Mouse (Mus musculus) gastrocnemius, adult 18-20 months (tissue): Measurements from ENCODE around the gene Cog4. TPM values are rescaled to one million over a fixed set of nuclear protein-coding genes. Genes with fewer than 3 reads are reported as not detected.
"Not testable (repeated sequence)": the region's sequence is repeated elsewhere in the genome, so short reads cannot be mapped to it uniquely, and the experiment has no call there.

Experiments
- DNase-seq: peaks from one replicate; pipeline ENCODE4 v3.0.0; 2021; ENCODE audit warnings: low spot score
- total RNA-seq, 2 experiments: library from RNA; stranded (reverse); gene quantifications; 2 replicates each; pipeline ENCODE4 v1.2.3; 2021

The Cog4 gene
- total RNA-seq, 2 experiments from 2014 or later: 63.7 to 63.8 TPM

GRCm38 (mm10) chr8:110824861-110825260, 21.5 kb upstream of the Cog4 start:
- DNase-seq: no peak

GRCm38 (mm10) chr8:110828511-110828910, 17.9 kb upstream of the Cog4 start:
- DNase-seq: no peak

GRCm38 (mm10) chr8:110831956-110832355, 14.4 kb upstream of the Cog4 start:
- DNase-seq: no peak

- no peak for DNase-seq
Measured at GRCm38 (mm10) chr8:110842012-110842574, 4.3 kb upstream of the Cog4 start.

GRCm38 (mm10) chr8:110843207-110843606, 3.2 kb upstream of the Cog4 start:
- no peak for DNase-seq

GRCm38 (mm10) chr8:110844941-110845340, 1.5 kb upstream of the Cog4 start:
- no peak for DNase-seq

- no peak for DNase-seq
Measured at GRCm38 (mm10) chr8:110845821-110846404, 487 bp upstream of the Cog4 start.

GRCm38 (mm10) chr8:110847171-110847549, 760 bp downstream of the Cog4 start:
- DNase-seq: no peak

- no peak for DNase-seq
Measured at GRCm38 (mm10) chr8:110847645-110848495, 1.5 kb downstream of the Cog4 start.

- no peak for DNase-seq
Measured at GRCm38 (mm10) chr8:110851186-110851585, 4.8 kb downstream of the Cog4 start.

- not testable (repeated sequence) for DNase-seq
Measured at GRCm38 (mm10) chr8:110856073-110856472, 9.7 kb downstream of the Cog4 start.

- DNase-seq: no peak
Measured at GRCm38 (mm10) chr8:110856760-110857461, 10.5 kb downstream of the Cog4 start.

- DNase-seq: no peak
Measured at GRCm38 (mm10) chr8:110859651-110860501, 13.5 kb downstream of the Cog4 start.

- DNase-seq: not testable (repeated sequence)
Measured at GRCm38 (mm10) chr8:110861347-110862025, 15.1 kb downstream of the Cog4 start.

GRCm38 (mm10) chr8:110870501-110870900, 24.1 kb downstream of the Cog4 start:
- DNase-seq: peak; percentile 52

GRCm38 (mm10) chr8:110877862-110878261, 31.5 kb downstream of the Cog4 start:
- DNase-seq: no peak

GRCm38 (mm10) chr8:110881741-110882310, 35.4 kb downstream of the Cog4 start:
- no peak for DNase-seq

GRCm38 (mm10) chr8:110883824-110884223, 37.4 kb downstream of the Cog4 start:
- no peak for DNase-seq

- DNase-seq: no peak
Measured at GRCm38 (mm10) chr8:110886634-110887033, 40.2 kb downstream of the Cog4 start.

GRCm38 (mm10) chr8:110887551-110887950, 41.2 kb downstream of the Cog4 start:
- DNase-seq: no peak
